In genomic region chr6:117613656-117614350, GRCm38 (mm10) we compare ENCODE assay signal across 10 mouse cellular contexts.
DNase-seq lines count a peak whose midpoint lies in the region; ATAC-seq and TF ChIP-seq lines count a peak whose summit lies in the region.
"Had no signal": no experiment of that assay in that cellular context is flagged by ENCODE, and none has a peak within 500 bp of the region (broad histone marks: within the 10 kb centered on the region; RNA-seq: fewer than 3 reads in every experiment).

No protein-coding gene starts in this region.

- 0 out of 2 replicates have a peak, but pooled peaks have one; percentile 23 for ATAC-seq in kidney, embryonic 16.5 days (ENCODE audit: low FRiP score, low TSS enrichment)
- ATAC-seq in erythroblast, adult 5-6 weeks (replicated peaks; ENCODE audit: low FRiP score, poor library complexity, severe bottlenecking) = no peak

- no peak overlapping the region for H3K4me2 ChIP-seq in kidney, embryonic 16.5 days (replicated peaks; ENCODE audit: low read depth, low read length)

- intact Hi-C loops in gastrocnemius, adult 2 months (cut with DNase I) = no loop called here

- WGBS in kidney, embryonic 16.5 days = 57% methylated on average over 11 of the region's 11 CpGs

- no peak for TF ChIP-seq CTCF in gastrocnemius, adult 2 months (IDR thresholded peaks at IDR 0.05)

- H3K27me3 ChIP-seq in kidney, embryonic 16.5 days (ENCODE audit: insufficient read depth, low read length) = no peaks in the 10 kb centered on the region

- peak; percentile 27 for DNase-seq in gastrocnemius, adult 2 months
- no peak for DNase-seq in gastrocnemius, adult 8-10 months (ENCODE audit: low spot score in 2 of 2)
- peak; percentile 29 for DNase-seq in right cerebral cortex, postnatal 25 days
- DNase-seq in right cerebral cortex, postnatal 4 days = no peak
- peak; percentile 13 to 18 for DNase-seq in urinary bladder, postnatal 36 days (ENCODE audit: low spot score in 2 of 2)
- no peak for DNase-seq in spleen, postnatal 36 days (ENCODE audit: low spot score in 2 of 2)
- DNase-seq: gastrocnemius, postnatal 10 days; midbrain, embryonic 14.5 days had no signal

- peaks cover 17% of the 10 kb centered on the region; the same call in 1 of the 2 replicates for H3K4me1 ChIP-seq in kidney, embryonic 16.5 days (ENCODE audit: insufficient read depth, low read length)

- no peak overlapping the region for H3K9ac ChIP-seq in kidney, embryonic 16.5 days (replicated peaks; ENCODE audit: low read length)

- no peaks in the 10 kb centered on the region for H3K36me3 ChIP-seq in kidney, embryonic 16.5 days (ENCODE audit: insufficient read depth, low read length)

- no peak overlapping the region for H3K4me3 ChIP-seq in gastrocnemius, adult 2 months
- H3K4me3 ChIP-seq in kidney, embryonic 16.5 days (ENCODE audit: low read length) = no peak overlapping the region

- no peaks in the 10 kb centered on the region; the same call in 1 of the 2 replicates for H3K9me3 ChIP-seq in kidney, embryonic 16.5 days (ENCODE audit: low read length)

- 0 out of 2 replicates have a peak overlapping the region, but pooled peaks have one; percentile 3 for H3K27ac ChIP-seq in gastrocnemius, adult 2 months
- H3K27ac ChIP-seq in kidney, embryonic 16.5 days (ENCODE audit: low read length) = peak overlapping the region; percentile 75

Comparison
In these comparisons a context has a peak if more than half of its experiments do, and no peak if none do; other contexts are left out.
1. DNase-seq: peak in gastrocnemius, adult 2 months (single experiment), right cerebral cortex, postnatal 25 days (single experiment) and urinary bladder, postnatal 36 days (2 of 2); none in gastrocnemius, adult 8-10 months (0 of 2), right cerebral cortex, postnatal 4 days (single experiment) and spleen, postnatal 36 days (0 of 2).